Mouse (Mus musculus): ENCODE measurements around the gene Camk2d. TPM values are rescaled to one million over a fixed set of nuclear protein-coding genes. Genes with fewer than 3 reads are reported as not detected.

Gene Camk2d
- polyA plus RNA-seq, 1 experiment, result 316 TPM

GRCm38 (mm10) chr3:126842780-126843179 is 246.7 kb downstream of the Camk2d start:
- TF ChIP-seq POLR2A (IDR thresholded peaks at IDR 0.05; ENCODE audit: insufficient read depth, low read depth, low read length), result no peak
- TF ChIP-seq CTCF (IDR thresholded peaks at IDR 0.05; ENCODE audit: insufficient read depth, low read depth, low read length), result no peak
- 81% methylated on average over 9 of the region's 9 CpGs for WGBS
- H3K4me3 ChIP-seq (ENCODE audit: insufficient read depth, low read depth, low read length), result no peak overlapping the region

GRCm38 (mm10) chr3:126844809-126845208 is 248.7 kb downstream of the Camk2d start:
- H3K4me1 ChIP-seq (ENCODE audit: control insufficient read depth, insufficient read depth, low read length), result peaks cover 2% of the 10 kb centered on the region; the same call in 1 of the 2 replicates
- 90% methylated on average over 7 of the region's 7 CpGs for WGBS
- TF ChIP-seq CTCF (IDR thresholded peaks at IDR 0.05; ENCODE audit: insufficient read depth, low read depth, low read length) (no peak), POLR2A (IDR thresholded peaks at IDR 0.05; ENCODE audit: insufficient read depth, low read depth, low read length) (no peak)

More at GRCm38 (mm10) chr3:126842780-126843179, 246.7 kb downstream of the Camk2d start:
- no peak overlapping the region for H3K27ac ChIP-seq (ENCODE audit: insufficient read depth, low read depth, low read length)
- no peaks in the 10 kb centered on the region for H3K4me1 ChIP-seq (ENCODE audit: control insufficient read depth, insufficient read depth, low read length)

GRCm38 (mm10) chr3:126848081-126848480 is 252.0 kb downstream of the Camk2d start:
- Histone ChIP-seq H3K4me3 (ENCODE audit: insufficient read depth, low read depth, low read length) (no peak overlapping the region), H3K27ac (ENCODE audit: insufficient read depth, low read depth, low read length) (no peak overlapping the region), H3K4me1 (ENCODE audit: control insufficient read depth, insufficient read depth, low read length) (peaks cover 2% of the 10 kb centered on the region; the same call in 1 of the 2 replicates)
- no peak for TF ChIP-seq POLR2A (IDR thresholded peaks at IDR 0.05; ENCODE audit: insufficient read depth, low read depth, low read length)
- WGBS, result 50% methylated on average over 1 of the region's 1 CpGs

More at GRCm38 (mm10) chr3:126844809-126845208, 248.7 kb downstream of the Camk2d start:
- Histone ChIP-seq H3K4me3 (ENCODE audit: insufficient read depth, low read depth, low read length) (no peak overlapping the region), H3K27ac (ENCODE audit: insufficient read depth, low read depth, low read length) (no peak overlapping the region)

- no peak overlapping the region for H3K4me3 ChIP-seq (ENCODE audit: insufficient read depth, low read depth, low read length)
- TF ChIP-seq CTCF (IDR thresholded peaks at IDR 0.05; ENCODE audit: insufficient read depth, low read depth, low read length) (no peak), POLR2A (IDR thresholded peaks at IDR 0.05; ENCODE audit: insufficient read depth, low read depth, low read length) (no peak)
- H3K4me1 ChIP-seq (ENCODE audit: control insufficient read depth, insufficient read depth, low read length), result no peaks in the 10 kb centered on the region
- no peak overlapping the region for H3K27ac ChIP-seq (ENCODE audit: insufficient read depth, low read depth, low read length)
These were observed 264.3 kb downstream of the Camk2d start for GRCm38 (mm10) chr3:126860442-126860841.

- no peaks in the 10 kb centered on the region for H3K4me1 ChIP-seq (ENCODE audit: control insufficient read depth, insufficient read depth, low read length)
- H3K4me3 ChIP-seq (ENCODE audit: insufficient read depth, low read depth, low read length), result no peak overlapping the region
- no peak overlapping the region for H3K27ac ChIP-seq (ENCODE audit: insufficient read depth, low read depth, low read length)
- TF ChIP-seq POLR2A (IDR thresholded peaks at IDR 0.05; ENCODE audit: insufficient read depth, low read depth, low read length) (no peak), CTCF (IDR thresholded peaks at IDR 0.05; ENCODE audit: insufficient read depth, low read depth, low read length) (no peak)
- 28% methylated on average over 3 of the region's 3 CpGs for WGBS
These were observed 273.5 kb downstream of the Camk2d start for GRCm38 (mm10) chr3:126869561-126869960.

- Histone ChIP-seq H3K4me1 (ENCODE audit: control insufficient read depth, insufficient read depth, low read length) (no peaks in the 10 kb centered on the region), H3K27ac (ENCODE audit: insufficient read depth, low read depth, low read length) (no peak overlapping the region), H3K4me3 (ENCODE audit: insufficient read depth, low read depth, low read length) (no peak overlapping the region)
- 96% methylated on average over 1 of the region's 1 CpGs for WGBS
- no peak for TF ChIP-seq POLR2A (IDR thresholded peaks at IDR 0.05; ENCODE audit: insufficient read depth, low read depth, low read length)
- TF ChIP-seq CTCF (IDR thresholded peaks at IDR 0.05; ENCODE audit: insufficient read depth, low read depth, low read length), result no peak
These were observed 274.6 kb downstream of the Camk2d start for GRCm38 (mm10) chr3:126870688-126871087.

GRCm38 (mm10) chr3:126878233-126878632 is 282.1 kb downstream of the Camk2d start:
- no peak overlapping the region for H3K27ac ChIP-seq (ENCODE audit: insufficient read depth, low read depth, low read length)
- H3K4me3 ChIP-seq (ENCODE audit: insufficient read depth, low read depth, low read length), result no peak overlapping the region
- 73% methylated on average over 1 of the region's 1 CpGs for WGBS
- TF ChIP-seq POLR2A (IDR thresholded peaks at IDR 0.05; ENCODE audit: insufficient read depth, low read depth, low read length) (no peak), CTCF (IDR thresholded peaks at IDR 0.05; ENCODE audit: insufficient read depth, low read depth, low read length) (no peak)
- H3K4me1 ChIP-seq (ENCODE audit: control insufficient read depth, insufficient read depth, low read length), result no peaks in the 10 kb centered on the region

GRCm38 (mm10) chr3:126886090-126886489 is 290.0 kb downstream of the Camk2d start:
- Histone ChIP-seq H3K27ac (ENCODE audit: insufficient read depth, low read depth, low read length) (no peak overlapping the region), H3K4me1 (ENCODE audit: control insufficient read depth, insufficient read depth, low read length) (no peaks in the 10 kb centered on the region), H3K4me3 (ENCODE audit: insufficient read depth, low read depth, low read length) (no peak overlapping the region)
- WGBS, result 51% methylated on average over 4 of the region's 4 CpGs
- no peak for TF ChIP-seq POLR2A (IDR thresholded peaks at IDR 0.05; ENCODE audit: insufficient read depth, low read depth, low read length)
- TF ChIP-seq CTCF (IDR thresholded peaks at IDR 0.05; ENCODE audit: insufficient read depth, low read depth, low read length), result no peak

GRCm38 (mm10) chr3:126886644-126887043 is 290.5 kb downstream of the Camk2d start:
- H3K4me3 ChIP-seq (ENCODE audit: insufficient read depth, low read depth, low read length), result no peak overlapping the region
- TF ChIP-seq POLR2A (IDR thresholded peaks at IDR 0.05; ENCODE audit: insufficient read depth, low read depth, low read length) (no peak), CTCF (IDR thresholded peaks at IDR 0.05; ENCODE audit: insufficient read depth, low read depth, low read length) (no peak)
- H3K27ac ChIP-seq (ENCODE audit: insufficient read depth, low read depth, low read length), result no peak overlapping the region
- 67% methylated on average over 4 of the region's 4 CpGs for WGBS
- no peaks in the 10 kb centered on the region for H3K4me1 ChIP-seq (ENCODE audit: control insufficient read depth, insufficient read depth, low read length)

Other genes with a start within 250 kb of the Camk2d start
- not detected in 2 replicates for gene Arsj, start 232.6 kb upstream of the Camk2d start, polyA plus RNA-seq (2012; ENCODE audit: insufficient read depth, insufficient read length, low replicate concordance, missing spikeins)

All from olfactory bulb, adult 2 months (tissue).